Mouse (Mus musculus) neural tube, embryonic 11.5 days (tissue): ENCODE measurements around the gene Bricd5. TPM values are rescaled to one million over a fixed set of nuclear protein-coding genes. Genes with fewer than 3 reads are reported as not detected.

Source experiments
- ATAC-seq: fragments of 200-750 bp; cut with Nextera tagmentation; 2 replicates; pipeline ENCODE4 v1.8.0; 2017; ENCODE audit warnings: moderate number of reproducible peaks, mild to moderate bottlenecking, moderate TSS enrichment, moderate library complexity; ENCODE audit not compliant: insufficient read depth, low FRiP score, low TSS enrichment
- DNase-seq: peaks from one replicate; pipeline ENCODE4 v3.0.0-alpha.2; 2015; ENCODE audit warnings: low spot score
- H3K27ac ChIP-seq: fragments of 300-500 bp; sonication (generic); 2 replicates; pipeline ENCODE4 v1.5.1; 2014; ENCODE audit warnings: low read depth, mild to moderate bottlenecking, low read length
- H3K27me3 ChIP-seq: fragments of 300-500 bp; sonication (generic); 2 replicates; pipeline ENCODE4 v1.6.1; 2014; ENCODE audit warnings: mild to moderate bottlenecking, low read length, mixed read lengths; ENCODE audit not compliant: control insufficient read depth, insufficient read depth
- H3K36me3 ChIP-seq: fragments of 300-500 bp; sonication (generic); 2 replicates; pipeline ENCODE4 v1.6.1; 2014; ENCODE audit warnings: mild to moderate bottlenecking, low read length, moderate library complexity, mixed read lengths; ENCODE audit not compliant: control insufficient read depth, insufficient read depth
- H3K4me1 ChIP-seq: fragments of 300-500 bp; sonication (generic); 2 replicates; pipeline ENCODE4 v1.6.1; 2014; ENCODE audit warnings: low read length, mixed read lengths; ENCODE audit not compliant: control insufficient read depth, insufficient read depth
- H3K4me2 ChIP-seq: fragments of 300-500 bp; sonication (generic); 2 replicates; pipeline ENCODE4 v1.6.1; 2014; ENCODE audit warnings: low read depth, mild to moderate bottlenecking, moderate library complexity
- H3K4me3 ChIP-seq: fragments of 300-500 bp; sonication (generic); 2 replicates; pipeline ENCODE4 v1.5.1; 2014; ENCODE audit warnings: low read depth, low read length
- H3K9ac ChIP-seq: fragments of 300-500 bp; sonication (generic); 2 replicates; pipeline ENCODE4 v1.6.1; 2014; ENCODE audit warnings: mild to moderate bottlenecking, low read length
- H3K9me3 ChIP-seq: fragments of 300-500 bp; sonication (generic); 2 replicates; pipeline ENCODE4 v1.6.1; 2016; ENCODE audit warnings: low read length; ENCODE audit not compliant: control insufficient read depth
- WGBS: fragments of 180-500 bp; shearing (Covaris S2); extraction: QIAGEN DNeasy Blood & Tissue Kit; methylation state at CpG from one replicate; pipeline ENCODE4 v1.1.7; 2014; 5-methylcytosine and 5-hydroxymethylcytosine counted together
- polyA plus RNA-seq: library from polyadenylated mRNA; unstranded; fragments of >200 nt; fragmentation: Nextera tagmentation; extraction: Ambion mirVana; gene quantifications from 2 replicates; pipeline ENCODE4 v1.2.1, GENCODE M21; 2014

The Bricd5 gene
- polyA plus RNA-seq, 1 experiment from 2014 or later = 0.33 TPM

GRCm38 (mm10) chr17:24477985-24478600 is 4.4 kb downstream of the Bricd5 start:
- H3K9ac ChIP-seq = peak overlapping the region; percentile 60
- DNase-seq = no peak
- H3K9me3 ChIP-seq = no peaks in the 10 kb centered on the region
- H3K27me3 ChIP-seq = no peaks in the 10 kb centered on the region
- peak overlapping the region; percentile 81 for H3K4me3 ChIP-seq
- WGBS = 57% methylated on average over 11 of the region's 11 CpGs
- no peak overlapping the region for H3K27ac ChIP-seq
- ATAC-seq = peak; percentile 25
- peaks cover 4% of the 10 kb centered on the region for H3K4me1 ChIP-seq
- peak overlapping the region; percentile 51 for H3K4me2 ChIP-seq
- H3K36me3 ChIP-seq = peaks cover 14% of the 10 kb centered on the region

GRCm38 (mm10) chr17:24478663-24479380 is 5.1 kb downstream of the Bricd5 start, which contains the start of gene Mlst8:
Mlst8 (minus strand) TSS chr17:24479078.
- no peaks in the 10 kb centered on the region for H3K9me3 ChIP-seq

GRCm38 (mm10) chr17:24479431-24479830 is 5.7 kb downstream of the Bricd5 start:
- no peak for DNase-seq
- no peak for ATAC-seq
- Histone ChIP-seq H3K27ac (no peak overlapping the region), H3K4me2 (peak overlapping the region; percentile 51), H3K36me3 (peaks cover 12% of the 10 kb centered on the region), H3K9ac (no peak overlapping the region), H3K4me1 (peaks cover 4% of the 10 kb centered on the region), H3K27me3 (no peaks in the 10 kb centered on the region), H3K4me3 (peak overlapping the region; percentile 81), H3K9me3 (no peaks in the 10 kb centered on the region)
- 37% methylated on average over 1 of the region's 1 CpGs for WGBS

More at GRCm38 (mm10) chr17:24478663-24479380, 5.1 kb downstream of the Bricd5 start, which contains the start of gene Mlst8:
- DNase-seq = peak; percentile 97
- peak within 1 kb of the TSS; percentile 89 for H3K9ac ChIP-seq
- H3K36me3 ChIP-seq = peaks cover 14% of the 10 kb centered on the region
- WGBS = 0% methylated on average over 48 of the region's 48 CpGs
- peak within 1 kb of the TSS; percentile 51 for H3K4me2 ChIP-seq
- H3K27ac ChIP-seq = peak within 1 kb of the TSS; percentile 94
- H3K4me1 ChIP-seq = peaks cover 4% of the 10 kb centered on the region
- peak; percentile 87 for ATAC-seq
- H3K27me3 ChIP-seq = no peaks in the 10 kb centered on the region
- peak within 1 kb of the TSS; percentile 81 for H3K4me3 ChIP-seq

GRCm38 (mm10) chr17:24480201-24480826 is 6.6 kb downstream of the Bricd5 start:
- Histone ChIP-seq H3K4me2 (no peak overlapping the region), H3K4me1 (peaks cover 4% of the 10 kb centered on the region), H3K27ac (no peak overlapping the region), H3K9me3 (no peaks in the 10 kb centered on the region), H3K36me3 (peaks cover 10% of the 10 kb centered on the region), H3K9ac (no peak overlapping the region), H3K27me3 (no peaks in the 10 kb centered on the region), H3K4me3 (no peak overlapping the region)
- ATAC-seq (no peak), DNase-seq (no peak)
- WGBS = 64% methylated on average over 3 of the region's 3 CpGs

GRCm38 (mm10) chr17:24481027-24481815 is 7.5 kb downstream of the Bricd5 start:
- Histone ChIP-seq H3K27me3 (no peaks in the 10 kb centered on the region), H3K27ac (no peak overlapping the region), H3K4me1 (peaks cover 4% of the 10 kb centered on the region), H3K4me2 (no peak overlapping the region), H3K9ac (no peak overlapping the region), H3K9me3 (no peaks in the 10 kb centered on the region), H3K36me3 (peaks cover 4% of the 10 kb centered on the region; the same call in 1 of the 2 replicates), H3K4me3 (no peak overlapping the region)
- no peak for DNase-seq
- 95% methylated on average over 20 of the region's 20 CpGs for WGBS
- ATAC-seq = no peak

GRCm38 (mm10) chr17:24483495-24483894 is 9.8 kb downstream of the Bricd5 start:
- H3K4me3 ChIP-seq = no peak overlapping the region
- WGBS = 72% methylated on average over 3 of the region's 3 CpGs
- ATAC-seq (no peak), DNase-seq (no peak)
- H3K4me1 ChIP-seq = no peaks in the 10 kb centered on the region
- no peaks in the 10 kb centered on the region for H3K9me3 ChIP-seq
- H3K4me2 ChIP-seq = no peak overlapping the region
- H3K27me3 ChIP-seq = peaks cover 4% of the 10 kb centered on the region; the same call in 1 of the 2 replicates
- no peak overlapping the region for H3K27ac ChIP-seq
- H3K9ac ChIP-seq = no peak overlapping the region
- no peaks in the 10 kb centered on the region for H3K36me3 ChIP-seq

GRCm38 (mm10) chr17:24485090-24485860 is 11.6 kb downstream of the Bricd5 start:
- 50% methylated on average over 11 of the region's 11 CpGs for WGBS
- Histone ChIP-seq H3K4me3 (no peak overlapping the region), H3K4me2 (no peak overlapping the region), H3K9me3 (no peaks in the 10 kb centered on the region), H3K36me3 (no peaks in the 10 kb centered on the region), H3K27me3 (peaks cover 4% of the 10 kb centered on the region; the same call in 1 of the 2 replicates), H3K9ac (no peak overlapping the region; the same call in 1 of the 2 replicates), H3K4me1 (peaks cover 12% of the 10 kb centered on the region), H3K27ac (no peak overlapping the region)
- ATAC-seq (no peak), DNase-seq (no peak)
